Mouse (Mus musculus): ENCODE data around the gene Robo2. TPM values are rescaled to one million over a fixed set of nuclear protein-coding genes. Genes with fewer than 3 reads are reported as not detected.

Gene Robo2
- total RNA-seq, 2 experiments from 2014 or later, result 142 to 146 TPM

- no peak for DNase-seq (ENCODE audit: low spot score in 2 of 2)
Observed at GRCm38 (mm10) chr16:73957675-73958523, 453.7 kb downstream of the Robo2 start.

GRCm38 (mm10) chr16:73946171-73946570 is 465.5 kb downstream of the Robo2 start:
- no peak for DNase-seq (ENCODE audit: low spot score in 2 of 2)

- DNase-seq (ENCODE audit: low spot score in 2 of 2), result no peak
Observed at GRCm38 (mm10) chr16:73940211-73940541, 471.4 kb downstream of the Robo2 start.

GRCm38 (mm10) chr16:73939423-73940210 is 472.0 kb downstream of the Robo2 start:
- no peak for DNase-seq (ENCODE audit: low spot score in 2 of 2)

- no peak for DNase-seq (ENCODE audit: low spot score in 2 of 2)
Observed at GRCm38 (mm10) chr16:73930323-73930722, 481.3 kb downstream of the Robo2 start.

GRCm38 (mm10) chr16:73927481-73927880 is 484.1 kb downstream of the Robo2 start:
- DNase-seq (ENCODE audit: low spot score in 2 of 2), result no peak

GRCm38 (mm10) chr16:73915425-73915824 is 496.2 kb downstream of the Robo2 start:
- no peak for DNase-seq (ENCODE audit: low spot score in 2 of 2)

- no peak for DNase-seq (ENCODE audit: low spot score in 2 of 2)
Observed at GRCm38 (mm10) chr16:73914936-73915335, 496.7 kb downstream of the Robo2 start.

- no peak for DNase-seq (ENCODE audit: low spot score in 2 of 2)
Observed at GRCm38 (mm10) chr16:73908504-73908903, 503.1 kb downstream of the Robo2 start.

- DNase-seq (ENCODE audit: low spot score in 2 of 2), result no peak
Observed at GRCm38 (mm10) chr16:73896856-73897255, 514.8 kb downstream of the Robo2 start.

- peak; percentile 18 to 40 for DNase-seq (ENCODE audit: low spot score in 2 of 2)
Observed at GRCm38 (mm10) chr16:73881911-73882310, 529.7 kb downstream of the Robo2 start.

- DNase-seq (ENCODE audit: low spot score in 2 of 2), result no peak
Observed at GRCm38 (mm10) chr16:73877973-73878372, 533.7 kb downstream of the Robo2 start.

GRCm38 (mm10) chr16:73874991-73875390 is 536.6 kb downstream of the Robo2 start:
- DNase-seq (ENCODE audit: low spot score in 2 of 2), result no peak

GRCm38 (mm10) chr16:73873828-73874558 is 537.6 kb downstream of the Robo2 start:
- no peak for DNase-seq (ENCODE audit: low spot score in 2 of 2)

GRCm38 (mm10) chr16:73870296-73870695 is 541.3 kb downstream of the Robo2 start:
- DNase-seq (ENCODE audit: low spot score in 2 of 2), result no peak

- DNase-seq (ENCODE audit: low spot score in 2 of 2), result no peak
Observed at GRCm38 (mm10) chr16:73869527-73870212, 542.0 kb downstream of the Robo2 start.

- no peak for DNase-seq (ENCODE audit: low spot score in 2 of 2)
Observed at GRCm38 (mm10) chr16:73864625-73865024, 547.0 kb downstream of the Robo2 start.

- DNase-seq (ENCODE audit: low spot score in 2 of 2), result no peak
Observed at GRCm38 (mm10) chr16:73863748-73864147, 547.9 kb downstream of the Robo2 start.

- no peak for DNase-seq (ENCODE audit: low spot score in 2 of 2)
Observed at GRCm38 (mm10) chr16:73858717-73859116, 552.9 kb downstream of the Robo2 start.

GRCm38 (mm10) chr16:73855821-73856220 is 555.8 kb downstream of the Robo2 start:
- DNase-seq (ENCODE audit: low spot score in 2 of 2), result no peak
